Mouse (Mus musculus): ENCODE results near the gene Plxdc2. TPM values are rescaled to one million over a fixed set of nuclear protein-coding genes. Genes with fewer than 3 reads are reported as not detected.

Gene Plxdc2
- polyA plus RNA-seq, 1 experiment from 2014 or later: 36.4 TPM

DNA sequence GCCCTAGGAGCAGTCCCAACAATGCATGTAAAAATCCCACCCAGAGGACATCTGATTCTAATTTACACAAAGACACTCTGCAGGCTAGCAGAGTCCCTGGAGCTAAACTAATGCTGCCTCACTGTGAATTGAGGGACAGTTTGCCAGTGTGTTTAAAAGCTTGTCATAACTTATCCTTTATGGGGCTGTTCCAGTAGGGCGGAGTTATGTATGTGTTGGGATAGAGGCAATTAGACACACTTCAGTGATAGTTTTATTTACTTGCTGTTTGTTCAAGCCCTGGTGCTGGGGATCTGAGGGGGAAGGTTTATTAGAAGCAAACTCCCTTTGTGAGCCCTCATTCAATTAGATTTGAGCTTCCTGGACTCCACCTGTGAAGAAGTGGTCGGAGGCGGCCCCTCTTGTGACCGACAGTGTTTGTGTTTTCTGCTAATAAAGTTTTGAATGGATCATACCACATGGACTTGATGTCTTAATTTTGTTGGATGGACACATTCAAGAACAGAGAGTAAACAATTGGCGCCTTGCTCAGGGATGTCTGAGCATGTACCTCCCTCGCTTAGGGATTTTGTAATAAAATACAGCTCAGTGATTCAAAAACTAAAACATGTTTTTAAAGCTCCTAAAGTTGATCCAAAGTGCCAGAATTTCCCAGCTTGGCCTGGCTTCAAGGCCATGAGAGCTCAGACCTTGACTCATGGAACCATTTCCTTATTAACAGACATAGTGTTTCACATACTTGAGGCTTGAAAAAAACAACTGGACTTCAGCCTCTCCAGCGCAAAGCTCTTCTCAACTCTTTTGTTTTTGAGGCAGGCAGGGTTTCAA lies 94.9 kb downstream of the Plxdc2 start:
- no peaks in the 10 kb centered on the region for H3K27me3 ChIP-seq (replicated peaks; ENCODE audit: control insufficient read depth, insufficient read depth, low read length)
- H3K4me2 ChIP-seq (ENCODE audit: low read depth, low read length): peak overlapping the region; percentile 28
- peak overlapping the region; percentile 55 for H3K27ac ChIP-seq (replicated peaks; ENCODE audit: low read depth, low read length)
- 28% methylated on average over 7 of the region's 7 CpGs for WGBS
- peaks cover 12% of the 10 kb centered on the region for H3K4me1 ChIP-seq (ENCODE audit: control insufficient read depth, insufficient read depth, low read length)
- no peaks in the 10 kb centered on the region for H3K36me3 ChIP-seq (ENCODE audit: control insufficient read depth, insufficient read depth, low read length)
- no peak overlapping the region for H3K9ac ChIP-seq (ENCODE audit: low read depth, low read length)
- ATAC-seq (ENCODE audit: low read depth) (peak; percentile 81), DNase-seq (ENCODE audit: low spot score) (peak; percentile 86)
- no peak overlapping the region for H3K4me3 ChIP-seq (ENCODE audit: low read depth, low read length)
- H3K9me3 ChIP-seq (ENCODE audit: control insufficient read depth, low read length): peaks cover 4% of the 10 kb centered on the region; the same call in 1 of the 2 replicates

DNA sequence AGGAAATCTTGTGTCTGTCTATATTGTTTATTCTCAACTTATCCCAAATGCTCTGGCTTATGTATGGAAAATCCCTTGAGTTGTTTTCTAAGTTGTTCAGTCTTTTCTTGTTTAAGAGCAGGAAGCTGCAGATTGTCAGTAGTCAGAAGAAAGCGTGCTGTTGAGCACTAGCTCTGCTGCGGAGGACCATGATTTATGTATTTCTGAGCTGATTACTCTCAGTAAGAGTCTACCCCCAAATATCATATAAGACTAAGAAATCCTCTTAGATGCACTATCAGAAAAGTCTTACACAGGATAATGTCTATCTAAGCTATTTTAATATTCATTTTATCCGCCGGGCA lies 95.5 kb downstream of the Plxdc2 start:
- DNase-seq (ENCODE audit: low spot score) (no peak), ATAC-seq (ENCODE audit: low read depth) (no peak; the same call in 1 of the 2 replicates)
- peaks cover 18% of the 10 kb centered on the region for H3K4me1 ChIP-seq (ENCODE audit: control insufficient read depth, insufficient read depth, low read length)
- 71% methylated on average over 4 of the region's 4 CpGs for WGBS
- no peaks in the 10 kb centered on the region for H3K27me3 ChIP-seq (replicated peaks; ENCODE audit: control insufficient read depth, insufficient read depth, low read length)
- no peak overlapping the region for H3K9ac ChIP-seq (ENCODE audit: low read depth, low read length)
- H3K27ac ChIP-seq (replicated peaks; ENCODE audit: low read depth, low read length): peak overlapping the region; percentile 55; the same call in 1 of the 2 replicates
- H3K36me3 ChIP-seq (ENCODE audit: control insufficient read depth, insufficient read depth, low read length): no peaks in the 10 kb centered on the region
- no peak overlapping the region for H3K4me3 ChIP-seq (ENCODE audit: low read depth, low read length)
- H3K9me3 ChIP-seq (ENCODE audit: control insufficient read depth, low read length): peaks cover 4% of the 10 kb centered on the region; the same call in 1 of the 2 replicates
- peak overlapping the region; percentile 28; the same call in 1 of the 2 replicates for H3K4me2 ChIP-seq (ENCODE audit: low read depth, low read length)

DNA sequence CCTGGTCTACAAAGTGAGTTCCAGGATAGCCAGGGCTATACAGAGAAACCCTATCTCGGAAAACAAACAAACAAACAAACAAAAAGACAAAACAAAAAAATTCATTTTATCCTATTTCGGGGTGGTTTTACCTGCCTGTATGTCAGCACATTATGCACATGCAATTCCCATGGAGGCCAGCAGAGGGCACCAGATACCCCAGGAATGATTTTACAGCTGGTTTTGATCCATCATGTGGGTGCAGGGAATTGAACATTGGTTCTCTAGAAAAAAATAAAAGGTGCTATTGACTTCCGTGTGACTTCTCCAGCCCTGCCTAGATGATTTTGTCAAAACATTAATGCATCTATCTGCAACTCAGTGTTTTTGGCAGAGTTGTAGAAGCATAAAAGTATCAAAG lies 96.0 kb downstream of the Plxdc2 start:
- Histone ChIP-seq H3K4me1 (ENCODE audit: control insufficient read depth, insufficient read depth, low read length) (peaks cover 22% of the 10 kb centered on the region), H3K9ac (ENCODE audit: low read depth, low read length) (no peak overlapping the region), H3K4me2 (ENCODE audit: low read depth, low read length) (no peak overlapping the region), H3K27me3 (replicated peaks; ENCODE audit: control insufficient read depth, insufficient read depth, low read length) (no peaks in the 10 kb centered on the region), H3K27ac (replicated peaks; ENCODE audit: low read depth, low read length) (no peak overlapping the region), H3K36me3 (ENCODE audit: control insufficient read depth, insufficient read depth, low read length) (no peaks in the 10 kb centered on the region), H3K9me3 (ENCODE audit: control insufficient read depth, low read length) (peaks cover 4% of the 10 kb centered on the region; the same call in 1 of the 2 replicates), H3K4me3 (ENCODE audit: low read depth, low read length) (no peak overlapping the region)
- WGBS: 91% methylated on average over 3 of the region's 3 CpGs
- ATAC-seq (ENCODE audit: low read depth) (no peak), DNase-seq (ENCODE audit: low spot score) (no peak)

DNA sequence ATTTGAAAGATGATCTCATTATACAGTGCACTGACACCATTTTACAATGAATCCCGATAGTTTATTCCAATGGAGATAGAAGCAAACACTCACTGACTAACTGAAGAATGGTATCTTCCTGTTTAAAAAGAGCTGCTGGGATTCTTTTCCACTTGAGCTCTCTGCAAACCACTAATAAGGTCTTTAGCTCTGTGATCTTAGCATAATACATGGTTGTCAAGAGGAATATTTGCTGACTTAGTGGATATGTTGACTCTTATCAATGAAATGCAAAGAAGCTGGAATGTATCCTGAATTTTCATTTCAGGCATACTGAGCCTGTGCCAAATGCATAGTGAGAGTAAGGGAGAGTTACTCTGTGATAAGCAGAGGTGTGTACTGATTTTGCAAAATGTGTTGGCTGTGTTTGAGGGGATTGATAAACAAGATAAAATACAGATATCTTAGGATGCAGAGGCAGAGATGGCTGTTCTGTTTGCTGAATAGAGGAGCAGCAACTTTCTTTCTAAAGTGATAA lies 100.2 kb downstream of the Plxdc2 start:
- H3K4me2 ChIP-seq (ENCODE audit: low read depth, low read length): no peak overlapping the region
- no peaks in the 10 kb centered on the region for H3K27me3 ChIP-seq (replicated peaks; ENCODE audit: control insufficient read depth, insufficient read depth, low read length)
- H3K9me3 ChIP-seq (ENCODE audit: control insufficient read depth, low read length): peaks cover 4% of the 10 kb centered on the region; the same call in 1 of the 2 replicates
- H3K9ac ChIP-seq (ENCODE audit: low read depth, low read length): no peak overlapping the region
- H3K4me3 ChIP-seq (ENCODE audit: low read depth, low read length): no peak overlapping the region
- WGBS: 74% methylated on average over 1 of the region's 1 CpGs
- H3K4me1 ChIP-seq (ENCODE audit: control insufficient read depth, insufficient read depth, low read length): peaks cover 13% of the 10 kb centered on the region
- no peaks in the 10 kb centered on the region for H3K36me3 ChIP-seq (ENCODE audit: control insufficient read depth, insufficient read depth, low read length)
- ATAC-seq (ENCODE audit: low read depth) (no peak; the same call in 1 of the 2 replicates), DNase-seq (ENCODE audit: low spot score) (peak; percentile 48)
- H3K27ac ChIP-seq (replicated peaks; ENCODE audit: low read depth, low read length): no peak overlapping the region

DNA sequence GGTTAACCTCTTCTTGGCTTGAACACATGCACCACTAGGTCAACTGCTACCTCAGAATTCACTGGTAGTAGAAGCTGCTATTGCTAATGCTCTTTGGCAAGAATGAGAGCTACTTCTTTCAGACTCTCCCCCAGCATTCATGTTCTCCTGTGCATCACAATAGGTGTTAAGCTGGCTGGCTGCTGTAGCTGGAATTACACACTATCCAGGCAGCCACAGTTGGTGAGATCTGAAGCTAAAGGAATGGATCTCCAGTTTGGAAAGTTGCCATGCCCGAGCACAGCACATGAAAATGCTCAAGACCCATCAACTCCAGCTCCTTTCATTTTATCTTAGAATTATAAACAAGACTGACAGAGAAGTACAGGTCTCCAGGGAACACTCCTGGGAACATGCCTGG lies 103.4 kb downstream of the Plxdc2 start:
- Histone ChIP-seq H3K27me3 (replicated peaks; ENCODE audit: control insufficient read depth, insufficient read depth, low read length) (no peaks in the 10 kb centered on the region), H3K36me3 (ENCODE audit: control insufficient read depth, insufficient read depth, low read length) (no peaks in the 10 kb centered on the region), H3K4me3 (ENCODE audit: low read depth, low read length) (no peak overlapping the region), H3K4me2 (ENCODE audit: low read depth, low read length) (no peak overlapping the region), H3K4me1 (ENCODE audit: control insufficient read depth, insufficient read depth, low read length) (peaks cover 11% of the 10 kb centered on the region; the same call in 1 of the 2 replicates), H3K9me3 (ENCODE audit: control insufficient read depth, low read length) (no peaks in the 10 kb centered on the region), H3K9ac (ENCODE audit: low read depth, low read length) (no peak overlapping the region), H3K27ac (replicated peaks; ENCODE audit: low read depth, low read length) (no peak overlapping the region)
- DNase-seq (ENCODE audit: low spot score): peak; percentile 40
- WGBS: 52% methylated on average over 1 of the region's 1 CpGs
- 0 out of 2 replicates have a peak, but pooled peaks have one; percentile 26 for ATAC-seq (ENCODE audit: low read depth)

DNA sequence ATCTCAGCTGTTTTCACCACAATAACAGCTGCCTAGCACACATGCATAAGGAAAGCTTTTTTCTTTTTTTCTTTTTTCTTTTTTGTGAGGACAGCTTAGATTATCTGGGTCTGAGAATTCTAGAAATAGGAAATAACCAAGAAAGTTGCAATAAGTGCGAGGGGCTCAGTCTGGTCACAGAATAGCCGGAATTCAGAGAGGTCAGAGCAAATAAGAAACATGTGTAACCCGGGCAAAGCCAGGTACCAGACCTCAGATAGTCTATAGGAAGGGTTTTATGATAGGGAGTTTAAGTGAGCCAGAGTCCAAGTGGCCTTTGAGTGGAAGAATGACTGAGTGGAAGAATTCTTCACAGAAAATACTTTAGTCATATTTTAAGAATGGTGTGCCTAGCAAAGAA lies 114.0 kb downstream of the Plxdc2 start:
- H3K9me3 ChIP-seq (ENCODE audit: control insufficient read depth, low read length): no peaks in the 10 kb centered on the region
- H3K27ac ChIP-seq (replicated peaks; ENCODE audit: low read depth, low read length): no peak overlapping the region
- ATAC-seq (ENCODE audit: low read depth) (no peak), DNase-seq (ENCODE audit: low spot score) (no peak)
- H3K4me3 ChIP-seq (ENCODE audit: low read depth, low read length): no peak overlapping the region
- H3K27me3 ChIP-seq (replicated peaks; ENCODE audit: control insufficient read depth, insufficient read depth, low read length): no peaks in the 10 kb centered on the region
- H3K4me2 ChIP-seq (ENCODE audit: low read depth, low read length): no peak overlapping the region
- H3K4me1 ChIP-seq (ENCODE audit: control insufficient read depth, insufficient read depth, low read length): no peaks in the 10 kb centered on the region
- WGBS: 41% methylated on average over 3 of the region's 3 CpGs
- no peaks in the 10 kb centered on the region for H3K36me3 ChIP-seq (ENCODE audit: control insufficient read depth, insufficient read depth, low read length)
- H3K9ac ChIP-seq (ENCODE audit: low read depth, low read length): no peak overlapping the region

DNA sequence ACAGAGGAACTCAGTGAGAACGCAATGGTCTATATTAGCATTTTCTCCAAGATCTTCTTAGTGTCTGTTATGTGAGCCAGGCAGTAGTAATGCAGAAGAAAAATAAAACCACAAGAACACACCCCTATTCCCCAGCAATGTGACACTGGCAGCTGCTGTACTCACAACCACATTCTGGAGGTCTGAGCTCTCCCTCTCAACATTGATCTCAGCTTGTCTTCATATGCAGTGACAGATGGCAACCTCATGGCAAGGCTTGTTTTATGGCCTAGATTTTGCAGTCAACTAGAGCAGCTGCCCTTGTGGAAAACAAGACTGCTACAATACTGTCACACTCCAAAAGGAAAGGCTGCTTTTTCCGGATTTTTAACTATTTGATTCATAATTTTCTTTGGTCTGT lies 127.8 kb downstream of the Plxdc2 start:
- Histone ChIP-seq H3K36me3 (ENCODE audit: control insufficient read depth, insufficient read depth, low read length) (no peaks in the 10 kb centered on the region), H3K9ac (ENCODE audit: low read depth, low read length) (no peak overlapping the region), H3K4me3 (ENCODE audit: low read depth, low read length) (no peak overlapping the region), H3K4me1 (ENCODE audit: control insufficient read depth, insufficient read depth, low read length) (peaks cover 3% of the 10 kb centered on the region; the same call in 1 of the 2 replicates), H3K27me3 (replicated peaks; ENCODE audit: control insufficient read depth, insufficient read depth, low read length) (no peaks in the 10 kb centered on the region), H3K9me3 (ENCODE audit: control insufficient read depth, low read length) (no peaks in the 10 kb centered on the region), H3K27ac (replicated peaks; ENCODE audit: low read depth, low read length) (no peak overlapping the region), H3K4me2 (ENCODE audit: low read depth, low read length) (no peak overlapping the region)
- DNase-seq (ENCODE audit: low spot score) (peak; percentile 74), ATAC-seq (ENCODE audit: low read depth) (peak; percentile 62; the same call in 1 of the 2 replicates)
- 53% methylated on average over 2 of the region's 2 CpGs for WGBS

DNA sequence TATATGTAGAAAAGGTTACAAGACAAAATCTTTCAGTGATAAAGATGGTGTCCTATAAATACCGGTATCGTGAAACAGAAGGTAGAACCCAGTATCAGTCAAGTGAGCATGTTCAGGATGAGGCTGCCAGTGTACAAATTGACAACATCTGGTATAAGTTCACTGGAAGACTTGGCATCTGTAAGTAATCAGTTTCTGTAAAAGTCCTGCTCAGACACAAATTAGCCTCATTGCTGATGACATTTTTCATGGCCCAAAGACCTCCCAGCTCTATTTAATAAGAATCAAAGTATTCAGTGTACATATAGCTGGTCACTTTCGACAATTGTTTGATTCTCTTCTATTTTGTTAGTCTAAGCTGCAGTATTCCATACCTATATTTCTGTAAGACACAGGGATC lies 129.9 kb downstream of the Plxdc2 start:
- no peaks in the 10 kb centered on the region for H3K27me3 ChIP-seq (replicated peaks; ENCODE audit: control insufficient read depth, insufficient read depth, low read length)
- H3K9ac ChIP-seq (ENCODE audit: low read depth, low read length): no peak overlapping the region
- H3K4me3 ChIP-seq (ENCODE audit: low read depth, low read length): no peak overlapping the region
- no peak overlapping the region for H3K4me2 ChIP-seq (ENCODE audit: low read depth, low read length)
- no peak for ATAC-seq (ENCODE audit: low read depth)
- no peaks in the 10 kb centered on the region for H3K36me3 ChIP-seq (ENCODE audit: control insufficient read depth, insufficient read depth, low read length)
- no peak overlapping the region for H3K27ac ChIP-seq (replicated peaks; ENCODE audit: low read depth, low read length)
- peaks cover 3% of the 10 kb centered on the region; the same call in 1 of the 2 replicates for H3K4me1 ChIP-seq (ENCODE audit: control insufficient read depth, insufficient read depth, low read length)
- peak; percentile 48 for DNase-seq (ENCODE audit: low spot score)
- WGBS: 35% methylated on average over 3 of the region's 3 CpGs
- H3K9me3 ChIP-seq (ENCODE audit: control insufficient read depth, low read length): no peaks in the 10 kb centered on the region

All from embryonic facial prominence, embryonic 14.5 days (tissue).